Mouse (Mus musculus) heart, embryonic 16.5 days (tissue): ENCODE data around the gene Brd4. TPM values are rescaled to one million over a fixed set of nuclear protein-coding genes. Genes with fewer than 3 reads are reported as not detected.

Source experiments
- ATAC-seq: fragments of 200-750 bp; cut with Nextera tagmentation; replicated peaks from 2 replicates; pipeline ENCODE4 v1.8.0; 2017; ENCODE audit warnings: moderate number of reproducible peaks; ENCODE audit not compliant: insufficient read depth, low FRiP score; ENCODE audit errors: extremely low read depth
- H3K27ac ChIP-seq: fragments of 300-500 bp; sonication (generic); 2 replicates; pipeline ENCODE4 v1.5.1; 2014; ENCODE audit warnings: mild to moderate bottlenecking, low read length, control low read depth, moderate library complexity
- H3K27me3 ChIP-seq: fragments of 300-500 bp; sonication (generic); 2 replicates; pipeline ENCODE4 v1.6.1; 2014; ENCODE audit warnings: low read length, mixed read lengths; ENCODE audit not compliant: control insufficient read depth, insufficient read depth
- H3K36me3 ChIP-seq: fragments of 300-500 bp; sonication (generic); 2 replicates; pipeline ENCODE4 v1.6.1; 2014; ENCODE audit not compliant: control insufficient read depth, insufficient read depth
- H3K4me1 ChIP-seq: fragments of 300-500 bp; sonication (generic); 2 replicates; pipeline ENCODE4 v1.6.1; 2014; ENCODE audit warnings: low read length, mixed read lengths; ENCODE audit not compliant: control insufficient read depth, insufficient read depth
- H3K4me2 ChIP-seq: fragments of 300-500 bp; sonication (generic); 2 replicates; pipeline ENCODE4 v1.6.1; 2014; ENCODE audit warnings: low read depth, mild to moderate bottlenecking, control low read depth, low read length
- H3K4me3 ChIP-seq: fragments of 300-500 bp; sonication (generic); 2 replicates; pipeline ENCODE4 v1.5.1; 2014; ENCODE audit warnings: mild to moderate bottlenecking, control low read depth, low read length
- H3K9ac ChIP-seq: fragments of 300-500 bp; sonication (generic); 2 replicates; pipeline ENCODE4 v1.6.1; 2014; ENCODE audit warnings: low read length, control low read depth
- H3K9me3 ChIP-seq: fragments of 300-500 bp; sonication (generic); replicated peaks from 2 replicates; pipeline ENCODE4 v1.6.1; 2016; ENCODE audit warnings: low read length; ENCODE audit not compliant: control insufficient read depth
- WGBS: fragments of 180-500 bp; shearing (Covaris S2); extraction: QIAGEN DNeasy Blood & Tissue Kit; methylation state at CpG from one replicate; pipeline ENCODE4 v1.1.7; 2014; 5-methylcytosine and 5-hydroxymethylcytosine counted together
- polyA plus RNA-seq: library from polyadenylated mRNA; unstranded; fragments of >200 nt; fragmentation: Nextera tagmentation; extraction: Ambion mirVana; gene quantifications from 2 replicates; pipeline ENCODE4 v1.2.1, GENCODE M21; 2015

Brd4 gene
- polyA plus RNA-seq, 1 experiment from 2014 or later: 54.1 TPM

DNA sequence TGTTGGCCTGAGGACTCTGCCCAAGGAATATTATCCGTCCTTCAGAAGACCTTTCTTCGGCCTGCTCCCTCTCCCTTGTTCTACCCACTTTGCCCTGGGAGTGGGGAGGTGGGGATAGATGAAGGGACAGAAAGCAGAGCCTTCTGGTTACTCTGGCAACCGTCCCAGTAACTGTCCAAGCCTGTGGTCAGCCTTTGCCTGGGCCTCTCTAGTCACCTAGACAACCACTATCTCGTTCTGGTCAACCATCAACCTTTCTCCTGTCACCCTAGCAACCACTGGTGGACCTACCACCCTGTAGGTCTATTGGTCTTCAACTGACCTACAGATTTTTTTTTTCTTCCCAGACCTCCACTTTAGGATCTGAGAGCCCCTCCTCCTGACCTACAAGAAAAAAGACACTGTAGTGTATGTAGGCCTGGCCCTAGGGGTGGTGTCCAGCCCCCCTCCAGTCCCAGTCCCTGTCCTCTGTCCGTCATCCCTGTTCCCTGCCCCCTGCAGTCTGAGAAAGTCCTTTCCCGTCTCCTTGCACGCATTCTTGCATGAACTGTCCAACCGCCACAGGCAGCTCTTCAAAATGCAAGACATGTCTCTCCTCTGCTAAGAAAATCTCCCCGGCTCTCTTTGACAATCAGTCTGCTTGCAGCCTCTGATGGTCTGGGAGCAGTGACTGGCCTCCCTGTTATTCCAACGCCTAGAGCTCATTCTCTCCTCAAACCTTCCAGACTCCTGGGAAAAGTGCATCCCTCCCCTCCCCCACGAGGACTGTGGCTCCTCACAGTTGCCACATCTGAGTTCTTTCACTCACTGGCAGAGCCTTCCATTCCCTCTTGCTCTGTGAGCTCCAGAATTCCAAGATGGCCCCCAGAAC lies 104.7 kb downstream of the Brd4 start:
- Histone ChIP-seq H3K36me3 (no peaks in the 10 kb centered on the region), H3K27me3 (no peaks in the 10 kb centered on the region), H3K9me3 (no peaks in the 10 kb centered on the region), H3K4me2 (no peak overlapping the region), H3K4me3 (no peak overlapping the region), H3K9ac (no peak overlapping the region), H3K4me1 (peaks cover 10% of the 10 kb centered on the region; the same call in 1 of the 2 replicates), H3K27ac (peak overlapping the region; percentile 46)
- 34% methylated on average over 11 of the region's 11 CpGs for WGBS
- ATAC-seq: peak; percentile 41; the same call in 1 of the 2 replicates

GRCm38 (mm10) chr17:32176919-32177318 lies 107.6 kb downstream of the Brd4 start:
- H3K4me2 ChIP-seq: no peak overlapping the region
- peaks cover 10% of the 10 kb centered on the region; the same call in 1 of the 2 replicates for H3K4me1 ChIP-seq
- H3K27ac ChIP-seq: no peak overlapping the region
- H3K36me3 ChIP-seq: no peaks in the 10 kb centered on the region
- H3K27me3 ChIP-seq: no peaks in the 10 kb centered on the region
- 87% methylated on average over 4 of the region's 4 CpGs for WGBS
- no peak for ATAC-seq
- no peak overlapping the region for H3K4me3 ChIP-seq
- no peaks in the 10 kb centered on the region for H3K9me3 ChIP-seq
- no peak overlapping the region for H3K9ac ChIP-seq

DNA sequence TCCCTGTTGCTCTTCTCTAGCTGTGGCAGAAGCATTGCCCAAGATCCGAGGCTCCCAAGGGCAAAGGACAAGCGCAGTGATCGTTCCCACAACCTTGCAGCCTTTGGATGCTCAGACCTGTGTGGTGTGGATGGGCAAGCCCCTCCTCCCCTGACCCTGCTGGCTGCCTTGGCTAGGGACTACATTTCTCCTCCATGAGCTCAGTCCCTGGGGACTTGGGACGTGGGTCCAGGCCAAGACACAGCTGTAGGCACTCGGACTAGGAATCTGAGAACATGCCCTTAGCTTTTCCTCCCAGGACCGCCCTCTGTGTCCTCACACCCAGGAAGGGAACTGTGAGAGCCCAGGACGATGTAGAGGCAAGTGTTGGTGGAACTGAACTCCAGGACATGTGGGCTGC lies 111.4 kb downstream of the Brd4 start:
- H3K4me1 ChIP-seq: peaks cover 6% of the 10 kb centered on the region; the same call in 1 of the 2 replicates
- H3K36me3 ChIP-seq: no peaks in the 10 kb centered on the region
- no peak overlapping the region for H3K9ac ChIP-seq
- no peaks in the 10 kb centered on the region for H3K9me3 ChIP-seq
- H3K27ac ChIP-seq: peak overlapping the region; percentile 21; the same call in 1 of the 2 replicates
- ATAC-seq: peak; percentile 79
- no peak overlapping the region for H3K4me3 ChIP-seq
- 46% methylated on average over 7 of the region's 7 CpGs for WGBS
- no peaks in the 10 kb centered on the region for H3K27me3 ChIP-seq
- H3K4me2 ChIP-seq: no peak overlapping the region

GRCm38 (mm10) chr17:32172485-32172884 lies 112.0 kb downstream of the Brd4 start:
- no peak overlapping the region for H3K4me3 ChIP-seq
- H3K9me3 ChIP-seq: no peaks in the 10 kb centered on the region
- no peak overlapping the region for H3K9ac ChIP-seq
- ATAC-seq: no peak
- H3K27me3 ChIP-seq: no peaks in the 10 kb centered on the region
- H3K36me3 ChIP-seq: no peaks in the 10 kb centered on the region
- H3K4me2 ChIP-seq: no peak overlapping the region
- H3K27ac ChIP-seq: peak overlapping the region; percentile 21; the same call in 1 of the 2 replicates
- H3K4me1 ChIP-seq: peaks cover 6% of the 10 kb centered on the region; the same call in 1 of the 2 replicates
- 62% methylated on average over 2 of the region's 2 CpGs for WGBS

DNA sequence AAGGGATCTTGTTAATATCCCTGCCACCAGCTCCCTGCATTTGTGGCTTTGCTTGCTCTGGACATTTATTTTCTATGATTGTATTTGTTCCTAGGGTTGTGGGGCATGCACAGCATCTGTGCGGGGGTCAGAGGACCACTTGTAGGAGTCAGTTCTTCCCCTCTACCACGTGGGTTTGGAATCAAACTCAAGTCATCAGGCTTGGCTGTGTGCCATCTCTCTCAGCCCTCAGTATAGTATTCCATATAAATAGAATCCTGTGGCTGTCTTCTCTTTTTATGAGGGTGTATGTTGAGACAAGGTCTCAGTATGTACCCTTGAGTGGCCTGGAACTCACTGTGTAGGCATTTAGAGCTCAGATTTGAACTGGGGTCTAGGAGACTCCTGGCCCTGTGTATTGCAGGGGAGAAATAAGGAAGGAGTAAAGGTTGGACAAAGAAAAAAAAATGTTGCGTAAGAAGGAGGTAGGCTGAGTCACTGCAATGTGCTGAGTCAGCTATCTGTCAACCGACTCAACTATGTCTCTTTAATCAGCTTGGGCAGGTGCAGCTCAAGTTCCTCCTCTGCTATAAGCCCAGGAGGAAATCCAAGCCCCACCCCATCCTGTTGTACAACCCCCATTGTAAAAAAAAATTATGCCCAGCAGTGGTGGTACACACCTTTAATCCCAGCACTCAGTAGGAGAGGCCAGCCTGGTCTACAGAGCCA lies 114.8 kb downstream of the Brd4 start:
- Histone ChIP-seq H3K27ac (no peak overlapping the region), H3K4me2 (no peak overlapping the region), H3K9ac (no peak overlapping the region), H3K4me1 (peaks cover 8% of the 10 kb centered on the region; the same call in 1 of the 2 replicates), H3K27me3 (no peaks in the 10 kb centered on the region), H3K9me3 (no peaks in the 10 kb centered on the region), H3K4me3 (no peak overlapping the region), H3K36me3 (no peaks in the 10 kb centered on the region)
- no peak for ATAC-seq
- 45% methylated on average over 4 of the region's 4 CpGs for WGBS

DNA sequence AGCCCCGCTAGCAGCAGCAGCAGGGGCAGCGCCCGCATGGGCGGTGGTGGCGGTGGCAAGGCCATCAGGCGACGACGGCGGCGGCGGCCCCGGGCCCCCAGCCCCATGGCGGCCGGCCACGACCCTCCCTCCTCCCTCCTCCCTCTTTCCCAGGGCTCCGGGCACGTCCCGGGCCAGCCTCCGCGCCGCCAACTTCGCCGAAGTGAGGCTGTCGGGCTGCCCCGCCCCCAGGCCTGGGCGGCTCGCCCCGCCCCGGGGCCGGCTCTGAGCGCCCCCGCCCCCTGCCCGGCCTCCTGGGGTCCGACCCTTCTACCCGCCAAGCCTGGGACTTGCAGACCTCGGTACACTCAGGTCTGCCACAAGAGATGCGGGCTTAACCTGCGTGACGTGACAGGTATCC lies 117.8 kb downstream of the Brd4 start, which contains the start of gene Notch3:
Gene Notch3, minus strand, starts transcription at position 166 of the 400 bp plus-strand sequence.
- Histone ChIP-seq H3K27me3 (no peaks in the 10 kb centered on the region; the same call in 1 of the 2 replicates), H3K36me3 (no peaks in the 10 kb centered on the region), H3K9me3 (no peaks in the 10 kb centered on the region), H3K4me2 (peak within 1 kb of the TSS; percentile 87), H3K9ac (peak within 1 kb of the TSS; percentile 78), H3K4me3 (peak within 1 kb of the TSS; percentile 67), H3K27ac (peak within 1 kb of the TSS; percentile 75), H3K4me1 (peaks cover 20% of the 10 kb centered on the region)
- under 1% methylated on average over 35 of the region's 39 CpGs for WGBS
- ATAC-seq: peak; percentile 63

DNA sequence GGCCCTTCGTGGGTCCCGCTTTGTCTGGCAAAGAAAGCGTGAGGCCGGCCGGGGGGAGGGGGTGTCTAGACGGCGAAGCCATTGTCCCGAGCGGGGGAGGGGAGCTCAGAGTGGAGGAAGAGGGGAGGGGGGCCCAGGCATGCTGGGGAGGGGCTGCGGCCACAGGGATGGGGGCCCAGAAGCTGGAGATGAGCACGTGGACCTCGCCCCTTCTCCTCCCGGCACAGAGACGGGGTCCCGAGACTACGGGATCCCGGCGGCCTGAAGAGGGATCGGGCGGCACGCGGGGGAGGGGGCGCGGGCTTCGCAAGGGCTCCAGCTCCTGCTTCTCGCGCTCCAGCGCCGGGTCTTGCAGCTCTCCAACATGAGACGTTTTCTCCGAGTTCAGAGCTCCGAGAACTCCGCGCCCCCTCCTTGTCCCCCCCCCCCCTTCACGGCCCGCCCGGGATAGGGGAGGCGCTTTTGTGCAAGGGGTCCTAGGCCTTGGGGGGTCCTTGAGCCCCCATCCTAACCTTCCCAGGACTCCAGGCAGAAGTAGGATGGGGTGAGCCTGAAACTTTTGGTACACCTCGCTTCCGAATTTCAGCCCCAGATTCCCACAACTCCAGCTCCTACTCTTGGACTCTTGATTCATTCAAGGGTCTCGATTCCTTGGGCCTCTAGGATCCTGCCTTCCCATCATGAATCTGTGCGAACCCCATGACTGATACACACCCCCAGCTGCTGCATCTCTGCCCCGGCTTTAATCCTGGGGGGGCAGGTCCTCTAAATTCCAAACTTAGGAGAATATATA lies 118.5 kb downstream of the Brd4 start:
- ATAC-seq: peak; percentile 10; the same call in 1 of the 2 replicates
- Histone ChIP-seq H3K9ac (peak overlapping the region; percentile 78), H3K4me3 (peak overlapping the region; percentile 67), H3K27ac (peak overlapping the region; percentile 75), H3K4me1 (peaks cover 20% of the 10 kb centered on the region), H3K36me3 (no peaks in the 10 kb centered on the region), H3K9me3 (no peaks in the 10 kb centered on the region), H3K27me3 (no peaks in the 10 kb centered on the region; the same call in 1 of the 2 replicates), H3K4me2 (peak overlapping the region; percentile 87)
- WGBS: under 1% methylated on average over 32 of the region's 43 CpGs

DNA sequence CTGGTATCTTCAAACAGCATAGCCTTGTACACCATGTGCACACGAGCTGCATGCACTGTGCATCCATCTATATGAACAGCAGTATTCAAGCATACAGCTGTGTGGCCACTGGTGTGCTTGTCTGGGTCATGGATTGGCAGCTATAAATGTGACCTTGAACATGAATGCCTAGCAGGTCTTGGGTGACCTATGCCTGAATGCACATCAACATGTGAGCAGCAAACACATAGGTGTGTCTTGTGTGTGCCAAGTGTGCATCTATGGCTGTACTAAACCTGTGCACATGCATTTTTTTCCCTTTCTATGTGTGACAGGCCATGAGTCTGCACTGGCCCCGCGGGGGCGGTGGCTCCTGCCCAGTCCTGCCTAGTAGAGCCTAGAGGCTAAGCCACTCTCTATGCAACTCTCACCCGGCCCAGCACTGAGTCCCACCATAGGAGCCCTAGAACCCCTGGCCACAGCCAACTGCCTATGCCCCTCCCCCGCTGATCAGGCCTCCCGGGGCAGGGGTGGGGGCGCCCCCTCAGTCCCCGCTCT lies 119.2 kb downstream of the Brd4 start:
- Histone ChIP-seq H3K4me1 (peaks cover 20% of the 10 kb centered on the region), H3K27me3 (no peaks in the 10 kb centered on the region; the same call in 1 of the 2 replicates), H3K4me2 (peak overlapping the region; percentile 87), H3K4me3 (peak overlapping the region; percentile 67), H3K27ac (peak overlapping the region; percentile 75), H3K9me3 (no peaks in the 10 kb centered on the region), H3K36me3 (no peaks in the 10 kb centered on the region), H3K9ac (peak overlapping the region; percentile 78)
- peak; percentile 49 for ATAC-seq
- 7% methylated on average over 9 of the region's 9 CpGs for WGBS
